Mouse (Mus musculus) embryonic facial prominence, embryonic 12.5 days (tissue): ENCODE results near the gene Nfatc2ip. TPM values are rescaled to one million over a fixed set of nuclear protein-coding genes. Genes with fewer than 3 reads are reported as not detected.
"Not testable (repeated sequence)": the region's sequence is repeated elsewhere in the genome, so short reads cannot be mapped to it uniquely, and the experiment has no call there.

ENCODE experiments used
- ATAC-seq: fragments of 200-750 bp; cut with Nextera tagmentation; 2 replicates; pipeline ENCODE4 v1.8.0; 2017; ENCODE audit not compliant: insufficient number of reproducible peaks, insufficient read depth, low FRiP score, low TSS enrichment
- H3K27ac ChIP-seq: fragments of 300-500 bp; sonication (generic); 2 replicates; pipeline ENCODE4 v1.5.1; 2016; ENCODE audit warnings: mild to moderate bottlenecking
- H3K27me3 ChIP-seq: fragments of 300-500 bp; sonication (generic); 2 replicates; pipeline ENCODE4 v1.6.1; 2016; ENCODE audit warnings: mild to moderate bottlenecking, moderate library complexity
- H3K36me3 ChIP-seq: fragments of 300-500 bp; sonication (generic); 2 replicates; pipeline ENCODE4 v1.6.1; 2016; ENCODE audit warnings: mild to moderate bottlenecking
- H3K4me1 ChIP-seq: fragments of 300-500 bp; sonication (generic); 2 replicates; pipeline ENCODE4 v1.6.1; 2016
- H3K4me2 ChIP-seq: fragments of 300-500 bp; sonication (generic); replicated peaks from 2 replicates; pipeline ENCODE4 v1.6.1; 2016; ENCODE audit warnings: mild to moderate bottlenecking, moderate library complexity
- H3K4me3 ChIP-seq: fragments of 300-500 bp; sonication (generic); 2 replicates; pipeline ENCODE4 v1.5.1; 2016; ENCODE audit warnings: mild to moderate bottlenecking
- H3K9ac ChIP-seq: fragments of 300-500 bp; sonication (generic); 2 replicates; pipeline ENCODE4 v1.6.1; 2016; ENCODE audit warnings: mild to moderate bottlenecking, moderate library complexity
- H3K9me3 ChIP-seq: fragments of 300-500 bp; sonication (generic); 2 replicates; pipeline ENCODE4 v1.6.1; 2016; ENCODE audit warnings: mild to moderate bottlenecking, moderate library complexity
- WGBS: fragments of 180-500 bp; shearing (Covaris S2); methylation state at CpG from one replicate; pipeline ENCODE4 v1.1.7; 2016; 5-methylcytosine and 5-hydroxymethylcytosine counted together
- polyA plus RNA-seq: library from polyadenylated mRNA; unstranded; fragments of >200 nt; fragmentation: Nextera tagmentation; extraction: Ambion mirVana; gene quantifications from 2 replicates; pipeline ENCODE4 v1.2.1, GENCODE M21; 2016

Gene Nfatc2ip
- polyA plus RNA-seq, 1 experiment from 2014 or later: 3.1 TPM

GRCm38 (mm10) chr7:126402518-126402917, 6.0 kb upstream of the Nfatc2ip start:
- not testable (repeated sequence) for H3K36me3 ChIP-seq, H3K4me3 ChIP-seq, H3K4me2 ChIP-seq, H3K9me3 ChIP-seq, H3K4me1 ChIP-seq, ATAC-seq, H3K27ac ChIP-seq, H3K27me3 ChIP-seq, H3K9ac ChIP-seq
- 82% methylated on average over 8 of the region's 8 CpGs for WGBS

- Histone ChIP-seq H3K9me3 (no peaks in the 10 kb centered on the region), H3K9ac (no peak overlapping the region), H3K4me2 (no peak overlapping the region), H3K4me3 (no peak overlapping the region), H3K36me3 (no peaks in the 10 kb centered on the region), H3K27me3 (no peaks in the 10 kb centered on the region), H3K27ac (no peak overlapping the region), H3K4me1 (peaks cover 8% of the 10 kb centered on the region; the same call in 1 of the 2 replicates)
- ATAC-seq: no peak
- 11% methylated on average over 5 of the region's 5 CpGs for WGBS
Measured at GRCm38 (mm10) chr7:126399548-126399947, 3.0 kb upstream of the Nfatc2ip start.

- Histone ChIP-seq H3K4me3 (no peak overlapping the region), H3K4me1 (peaks cover 8% of the 10 kb centered on the region; the same call in 1 of the 2 replicates), H3K9me3 (no peaks in the 10 kb centered on the region), H3K36me3 (no peaks in the 10 kb centered on the region), H3K27ac (no peak overlapping the region), H3K27me3 (no peaks in the 10 kb centered on the region), H3K4me2 (no peak overlapping the region), H3K9ac (no peak overlapping the region)
- WGBS: 88% methylated on average over 4 of the region's 4 CpGs
- ATAC-seq: no peak
Measured at GRCm38 (mm10) chr7:126397822-126398221, 1.3 kb upstream of the Nfatc2ip start.

GRCm38 (mm10) chr7:126397221-126397620, 684 bp upstream of the Nfatc2ip start:
- H3K27me3 ChIP-seq: no peaks in the 10 kb centered on the region
- ATAC-seq: no peak
- WGBS: 55% methylated on average over 6 of the region's 6 CpGs
- no peaks in the 10 kb centered on the region for H3K36me3 ChIP-seq
- no peak overlapping the region for H3K27ac ChIP-seq
- H3K9me3 ChIP-seq: no peaks in the 10 kb centered on the region
- no peak overlapping the region for H3K9ac ChIP-seq
- H3K4me1 ChIP-seq: peaks cover 8% of the 10 kb centered on the region; the same call in 1 of the 2 replicates
- no peak overlapping the region; the same call in 1 of the 2 replicates for H3K4me2 ChIP-seq
- no peak overlapping the region for H3K4me3 ChIP-seq

- peaks cover 36% of the 10 kb centered on the region for H3K36me3 ChIP-seq
Measured at GRCm38 (mm10) chr7:126392086-126392884, 4.3 kb downstream of the Nfatc2ip start.

GRCm38 (mm10) chr7:126388185-126388584, 8.4 kb downstream of the Nfatc2ip start:
- no peak overlapping the region for H3K9ac ChIP-seq
- H3K27me3 ChIP-seq: no peaks in the 10 kb centered on the region
- H3K4me2 ChIP-seq: no peak overlapping the region
- no peaks in the 10 kb centered on the region for H3K4me1 ChIP-seq
- no peaks in the 10 kb centered on the region for H3K9me3 ChIP-seq
- H3K4me3 ChIP-seq: no peak overlapping the region
- 96% methylated on average over 1 of the region's 1 CpGs for WGBS
- no peak overlapping the region for H3K27ac ChIP-seq
- H3K36me3 ChIP-seq: peaks cover 61% of the 10 kb centered on the region
- no peak for ATAC-seq

More at GRCm38 (mm10) chr7:126392086-126392884, 4.3 kb downstream of the Nfatc2ip start:
- H3K27ac ChIP-seq, H3K9me3 ChIP-seq, H3K4me3 ChIP-seq, H3K9ac ChIP-seq, ATAC-seq, H3K4me2 ChIP-seq, H3K4me1 ChIP-seq, H3K27me3 ChIP-seq: not testable (repeated sequence)
- WGBS: 90% methylated on average over 7 of the region's 7 CpGs

GRCm38 (mm10) chr7:126383565-126383964, 13.0 kb downstream of the Nfatc2ip start:
- WGBS: 92% methylated on average over 5 of the region's 5 CpGs
- Histone ChIP-seq H3K36me3 (peaks cover 35% of the 10 kb centered on the region), H3K27me3 (no peaks in the 10 kb centered on the region), H3K4me3 (no peak overlapping the region), H3K4me1 (no peaks in the 10 kb centered on the region), H3K9me3 (no peaks in the 10 kb centered on the region), H3K27ac (no peak overlapping the region), H3K4me2 (no peak overlapping the region), H3K9ac (no peak overlapping the region)
- no peak for ATAC-seq

GRCm38 (mm10) chr7:126377278-126378158, 19.0 kb downstream of the Nfatc2ip start, which contains the start of gene Spns1:
Spns1 (minus strand) TSS chr7:126377450.
- WGBS: under 1% methylated on average over 33 of the region's 33 CpGs
- Histone ChIP-seq H3K27me3 (no peaks in the 10 kb centered on the region), H3K36me3 (peaks cover 16% of the 10 kb centered on the region), H3K4me1 (peaks cover 8% of the 10 kb centered on the region), H3K9me3 (no peaks in the 10 kb centered on the region), H3K4me3 (peak within 1 kb of the TSS; percentile 96), H3K4me2 (peak within 1 kb of the TSS; percentile 95), H3K9ac (peak within 1 kb of the TSS; percentile 83), H3K27ac (peak within 1 kb of the TSS; percentile 75)
- peak; percentile 88 for ATAC-seq

GRCm38 (mm10) chr7:126376903-126377277, 19.6 kb downstream of the Nfatc2ip start:
- peaks cover 8% of the 10 kb centered on the region for H3K4me1 ChIP-seq
- peak overlapping the region; percentile 83 for H3K9ac ChIP-seq
- H3K4me3 ChIP-seq: peak overlapping the region; percentile 96
- ATAC-seq: peak; percentile 53
- 1% methylated on average over 27 of the region's 27 CpGs for WGBS
- peak overlapping the region; percentile 41; the same call in 1 of the 2 replicates for H3K27ac ChIP-seq
- H3K4me2 ChIP-seq: peak overlapping the region; percentile 95
- no peaks in the 10 kb centered on the region for H3K27me3 ChIP-seq
- H3K36me3 ChIP-seq: peaks cover 22% of the 10 kb centered on the region
- H3K9me3 ChIP-seq: no peaks in the 10 kb centered on the region

- Histone ChIP-seq H3K36me3 (peaks cover 41% of the 10 kb centered on the region), H3K9ac (no peak overlapping the region), H3K9me3 (no peaks in the 10 kb centered on the region), H3K4me3 (no peak overlapping the region), H3K27me3 (no peaks in the 10 kb centered on the region), H3K4me2 (no peak overlapping the region), H3K4me1 (peaks cover 8% of the 10 kb centered on the region), H3K27ac (no peak overlapping the region)
- no peak for ATAC-seq
- WGBS: 83% methylated on average over 5 of the region's 5 CpGs
Measured at GRCm38 (mm10) chr7:126375012-126375411, 21.5 kb downstream of the Nfatc2ip start.

- Histone ChIP-seq H3K4me3 (no peak overlapping the region), H3K4me1 (peaks cover 8% of the 10 kb centered on the region), H3K4me2 (no peak overlapping the region), H3K27ac (no peak overlapping the region), H3K36me3 (peaks cover 46% of the 10 kb centered on the region), H3K9ac (no peak overlapping the region), H3K9me3 (no peaks in the 10 kb centered on the region), H3K27me3 (no peaks in the 10 kb centered on the region)
- 79% methylated on average over 6 of the region's 6 CpGs for WGBS
- no peak for ATAC-seq
Measured at GRCm38 (mm10) chr7:126374526-126374925, 22.0 kb downstream of the Nfatc2ip start.
